Mouse (Mus musculus): ENCODE results near the gene Ufc1. TPM values are rescaled to one million over a fixed set of nuclear protein-coding genes. Genes with fewer than 3 reads are reported as not detected.

Gene Ufc1
- 10 to 100 TPM; 66.5 to 66.8 TPM for total RNA-seq (2023)

DNA sequence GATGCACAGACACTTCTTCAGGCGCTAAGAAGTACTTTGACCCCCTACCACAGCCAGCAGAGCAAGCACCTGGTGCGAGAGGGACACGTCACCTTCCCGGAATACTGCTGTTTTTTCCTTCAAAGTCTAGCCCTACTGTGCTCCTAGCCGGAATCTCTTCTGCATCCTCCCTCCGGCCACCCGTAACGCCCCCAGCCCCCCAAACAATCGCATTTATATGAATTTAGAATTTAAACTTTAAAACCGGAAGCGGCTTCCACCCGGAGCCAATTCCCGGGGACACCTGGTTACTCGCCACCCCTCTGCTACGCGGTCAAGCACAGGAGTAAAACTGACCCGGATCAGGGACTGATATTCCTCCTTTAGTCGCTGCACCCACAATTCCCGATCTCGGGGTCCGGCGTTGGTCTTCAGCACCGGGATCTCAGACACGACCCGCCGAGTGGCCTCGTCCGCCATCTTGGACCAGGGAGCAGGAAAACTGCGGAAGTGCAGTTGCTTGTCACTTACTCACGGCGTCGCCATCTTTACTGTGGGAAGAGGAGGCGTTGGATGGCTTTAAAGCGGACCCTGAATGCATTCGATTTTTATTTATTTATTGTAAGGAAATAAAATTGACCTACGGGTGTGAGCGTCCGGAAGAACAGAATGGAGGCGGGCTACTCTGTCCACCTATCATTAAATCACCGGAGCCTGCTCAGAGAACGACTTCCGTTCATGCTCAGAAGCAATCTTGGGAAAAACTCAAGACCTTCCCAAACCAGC, at the start of gene Ufc1:
TSS of gene Ufc1 (minus strand) at position 727 of the 765 bp plus-strand sequence.

DNA sequence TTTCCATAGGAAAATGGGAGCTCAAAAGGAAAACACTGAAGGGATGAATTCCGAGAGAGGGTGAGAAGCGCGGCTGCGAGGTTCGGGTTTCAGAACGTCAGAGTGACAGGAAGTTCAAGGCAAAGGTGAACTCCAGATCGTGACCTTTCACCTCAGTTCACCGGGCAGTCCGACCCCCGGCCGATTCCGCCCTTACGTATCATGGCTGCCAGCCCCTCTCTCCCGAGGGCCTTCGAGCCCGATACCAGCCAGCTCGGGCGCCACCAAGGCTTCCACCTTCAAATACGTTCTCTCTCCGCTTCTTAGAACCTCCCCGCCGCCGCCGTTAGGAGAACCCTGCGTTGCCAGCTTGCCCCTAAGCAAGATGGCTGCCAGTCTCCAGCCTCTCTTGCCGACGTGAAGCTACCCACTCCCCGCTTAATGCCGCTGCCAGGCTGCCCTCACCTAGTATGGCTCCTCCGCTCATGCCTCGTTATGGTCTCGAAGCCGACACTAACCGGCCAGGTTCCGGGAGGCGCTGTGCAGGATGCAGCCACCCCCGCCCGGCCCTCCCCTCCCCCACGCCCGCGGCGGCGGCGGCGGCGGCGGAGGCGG, 34.1 kb upstream of the Ufc1 start, which contains the start of gene Dedd:
TSS of gene Dedd (plus strand) at position 307 of the 594 bp plus-strand sequence.

DNA sequence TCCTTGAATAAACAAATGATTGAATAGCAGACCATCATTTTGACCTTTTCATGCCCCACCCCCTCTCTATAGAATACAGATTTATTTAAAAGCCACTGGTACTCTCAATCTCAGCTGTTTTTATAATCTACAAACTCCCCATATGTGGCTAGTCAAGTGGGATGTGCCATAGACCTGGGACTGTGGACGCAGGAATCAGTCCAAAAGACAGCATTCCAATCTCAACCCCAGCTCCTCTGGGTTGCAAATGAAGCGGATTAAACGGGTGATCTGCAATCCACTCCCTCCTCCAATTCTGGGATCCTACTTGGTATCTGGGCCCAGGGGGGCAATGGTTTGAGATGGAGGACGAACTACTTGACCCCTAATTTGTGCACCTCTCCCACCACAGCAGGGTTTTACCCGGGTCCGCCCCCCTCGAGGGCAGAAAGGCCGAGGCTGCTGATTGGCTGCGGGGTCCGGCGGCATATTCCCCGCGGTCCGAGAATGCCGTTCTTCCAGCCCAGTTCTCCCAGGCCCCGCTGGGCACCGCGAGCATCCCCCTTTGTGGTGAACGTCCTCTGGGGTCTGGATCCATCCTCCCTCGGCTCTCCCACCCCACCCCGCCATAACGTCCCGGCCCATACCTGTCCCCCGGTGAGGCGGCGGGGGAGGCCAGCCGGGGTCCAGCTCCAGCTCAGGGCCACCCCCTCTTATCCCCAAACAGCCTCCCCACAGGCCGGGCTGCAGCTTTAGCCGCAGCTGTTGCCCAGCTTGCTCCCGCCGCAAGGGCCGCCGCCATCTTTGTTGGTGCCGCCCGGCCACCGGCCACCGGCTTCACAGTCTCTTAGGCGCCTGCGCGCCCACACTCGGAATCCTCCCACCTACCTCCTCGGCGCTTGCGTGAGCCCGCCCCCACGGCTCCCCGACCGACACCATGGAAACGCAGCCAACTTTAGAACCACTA, 7.4 kb downstream of the Ufc1 start, which contains the start of gene Usp21:
TSS of gene Usp21 (minus strand) at position 856 of the 946 bp plus-strand sequence.

DNA sequence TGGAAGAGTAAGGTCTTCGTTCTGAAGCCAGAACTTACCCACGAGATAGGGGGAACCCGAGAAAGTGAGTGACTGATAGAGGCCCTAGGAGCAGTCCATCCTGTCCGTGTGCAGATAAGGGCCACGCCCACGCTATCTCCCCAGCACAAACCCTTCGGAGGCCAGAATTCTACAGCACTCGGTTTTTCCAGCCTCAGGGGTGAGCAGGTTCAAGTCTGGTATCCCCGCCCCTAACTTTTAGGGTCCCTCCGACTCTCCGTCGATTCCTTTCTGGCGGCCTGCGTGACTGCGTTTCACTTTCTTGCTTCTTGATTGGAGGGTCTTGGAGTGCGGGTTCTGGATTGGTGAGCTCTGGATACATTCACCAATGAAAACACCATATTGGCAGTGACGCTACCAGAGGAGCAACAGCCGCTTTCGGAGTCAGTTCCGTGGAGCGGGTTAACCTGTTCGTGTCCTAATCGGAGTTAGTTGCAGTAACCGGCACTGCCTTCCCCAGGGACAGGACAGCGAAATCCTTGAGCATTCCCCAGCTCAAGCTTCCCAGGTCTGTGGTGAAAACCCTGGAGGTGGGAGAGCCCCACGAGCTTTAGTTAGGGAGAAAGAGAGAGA, 13.8 kb downstream of the Ufc1 start, which contains the start of gene Ppox:
TSS of gene Ppox (minus strand) at position 271 of the 612 bp plus-strand sequence.

GRCm38 (mm10) chr1:171269848-171270572, 24.8 kb downstream of the Ufc1 start, which contains the start of gene B4galt3:
Gene B4galt3 (plus strand): TSS chr1:171270328.

GRCm38 (mm10) chr1:171250680-171251593, 43.9 kb downstream of the Ufc1 start, which contains the start of gene Ndufs2:
Gene Ndufs2 (minus strand): TSS chr1:171251388.

DNA sequence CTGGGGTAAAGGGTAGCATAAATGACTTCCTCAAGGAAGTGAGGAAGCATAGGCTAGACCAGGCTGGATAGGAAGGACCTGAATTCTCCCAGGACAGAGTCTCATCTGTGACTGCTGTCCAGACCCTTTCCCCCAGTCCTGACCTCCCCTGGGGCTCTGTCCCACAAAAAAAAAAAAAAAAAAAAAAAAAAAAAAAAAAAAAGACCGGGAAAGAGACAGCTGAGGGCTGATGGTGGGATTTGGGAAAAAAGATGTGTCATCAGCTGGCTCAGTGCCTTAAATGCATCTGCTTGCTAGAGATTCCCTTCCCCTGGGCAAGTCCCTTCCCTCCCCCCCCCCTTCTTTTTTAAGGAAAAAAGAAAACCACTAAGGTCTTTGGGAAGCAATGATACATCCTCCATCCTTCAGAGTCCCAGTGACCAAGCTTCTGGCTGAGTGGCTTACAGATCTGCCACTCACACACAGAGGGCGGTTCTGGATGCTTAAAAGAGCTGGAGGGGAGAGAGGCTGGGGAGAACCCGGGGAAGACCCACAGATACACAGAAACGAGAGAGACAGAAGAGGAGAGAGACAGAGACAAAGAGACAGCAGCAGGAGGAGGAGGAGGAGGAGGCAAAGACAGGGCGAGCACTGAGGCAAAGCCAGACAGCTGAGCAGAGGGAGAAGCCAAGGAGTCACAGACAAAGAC, 44.8 kb downstream of the Ufc1 start, which contains the start of gene Adamts4:
TSS of gene Adamts4 (plus strand) at position 509 of the 688 bp plus-strand sequence.

Other genes starting within 250 kb of the Ufc1 start
- gene Fcgr3, start 230.1 kb downstream of the Ufc1 start, total RNA-seq (2023), result 100 to 1,000 TPM; 435 to 496 TPM
- gene Cfap126, start 181.1 kb downstream of the Ufc1 start, total RNA-seq (2023), result 1 to 10 TPM; 2.3 to 4.7 TPM
- gene Sdhc, start 144.4 kb downstream of the Ufc1 start, total RNA-seq (2023), result 100 to 1,000 TPM; 116 to 122 TPM
- gene Mpz, start 144.3 kb downstream of the Ufc1 start, total RNA-seq (2023), result not detected
- not detected for gene Pcp4l1, start 98.8 kb downstream of the Ufc1 start, total RNA-seq (2023)
- not detected for gene Nr1i3, start 81.1 kb downstream of the Ufc1 start, total RNA-seq (2023)
- 10 to 100 TPM; 20.6 to 23.0 TPM for gene Tomm40l, start 72.5 kb downstream of the Ufc1 start, total RNA-seq (2023)
- gene Apoa2, start 70.0 kb downstream of the Ufc1 start, total RNA-seq (2023), result not detected
- 1,000 to 10,000 TPM; 1,527 to 1,601 TPM for gene Fcer1g, start 60.7 kb downstream of the Ufc1 start, total RNA-seq (2023)
- gene Adamts4, start 44.6 kb downstream of the Ufc1 start, total RNA-seq (2023), result not detected
- gene Ndufs2, start 43.6 kb downstream of the Ufc1 start, total RNA-seq (2023), result 100 to 1,000 TPM; 132 to 148 TPM
- 10 to 100 TPM; 42.2 to 55.5 TPM for gene B4galt3, start 24.7 kb downstream of the Ufc1 start, total RNA-seq (2023)
- 10 to 100 TPM; 37.6 to 41.1 TPM for gene Ppox, start 13.8 kb downstream of the Ufc1 start, total RNA-seq (2023)
- gene Usp21, start 7.0 kb downstream of the Ufc1 start, total RNA-seq (2023), result 10 to 100 TPM; 48.0 to 55.5 TPM
- 10 to 100 TPM; 25.3 to 26.8 TPM for gene Dedd, start 34.1 kb upstream of the Ufc1 start, total RNA-seq (2023)
- gene Nit1, start 50.6 kb upstream of the Ufc1 start, total RNA-seq (2023), result 10 to 100 TPM; 20.2 to 21.3 TPM
- 10 to 100 TPM; 54.1 to 92.1 TPM for gene Pfdn2, start 50.6 kb upstream of the Ufc1 start, total RNA-seq (2023)
- gene Klhdc9, start 65.8 kb upstream of the Ufc1 start, total RNA-seq (2023), result not detected
- gene Nectin4, start 75.1 kb upstream of the Ufc1 start, total RNA-seq (2023), result 1 to 10 TPM; 7.3 to 8.1 TPM
- 100 to 1,000 TPM; 286 to 288 TPM for gene Arhgap30, start 93.9 kb upstream of the Ufc1 start, total RNA-seq (2023)
- 100 to 1,000 TPM; 195 to 199 TPM for gene Usf1, start 116.3 kb upstream of the Ufc1 start, total RNA-seq (2023)
- 1 to 10 TPM; 9.1 to 9.9 TPM for gene Tstd1, start 123.8 kb upstream of the Ufc1 start, total RNA-seq (2023)
- gene F11r, start 142.5 kb upstream of the Ufc1 start, total RNA-seq (2023), result 10 to 100 TPM in 1 of 2 experiments, 1 to 10 TPM in 1; 8.2 to 11.3 TPM
- gene Alyref2, start 208.5 kb upstream of the Ufc1 start, total RNA-seq (2023), result 10 to 100 TPM in 1 of 2 experiments, 1 to 10 TPM in 1; 9.1 to 11.1 TPM
- gene Itln1, start 240.3 kb upstream of the Ufc1 start, total RNA-seq (2023), result 1 to 10 TPM; 1.9 TPM